Mouse (Mus musculus) testis, adult 2 months (tissue): ENCODE results near the gene Mtcl1.

ENCODE experiments used
- CTCF ChIP-seq: fragments of 200-500 bp; IDR thresholded peaks from 2 replicates; pipeline ENCODE4 v1.5.1; 2012; ENCODE audit warnings: low read depth, mild to moderate bottlenecking, inconsistent platforms, low read length, moderate library complexity; ENCODE audit not compliant: control insufficient read depth, insufficient read depth, insufficient replicate concordance
- POLR2A ChIP-seq: fragments of 200-500 bp; IDR thresholded peaks from 2 replicates; pipeline ENCODE4 v1.6.1; 2012; ENCODE audit warnings: low read depth, mild to moderate bottlenecking, inconsistent platforms, low read length, moderate library complexity; ENCODE audit not compliant: control insufficient read depth

- TF ChIP-seq CTCF (no peak), POLR2A (no peak)
Observed at GRCm38 (mm10) chr17:66320716-66321372, 128.7 kb downstream of the Mtcl1 start.
